Mouse (Mus musculus): ENCODE data around the gene Cfap221.

- TF ChIP-seq TAL1 (IDR thresholded peaks at IDR 0.05; ENCODE audit: low read length) (no peak), GATA1 (IDR thresholded peaks at IDR 0.05; ENCODE audit: low read length) (no peak)
Observed at GRCm38 (mm10) chr1:119957716-119958222, 39.3 kb downstream of the Cfap221 start.

All from erythroblast, embryonic 14.5 days (primary cell).